Mouse (Mus musculus) C2C12 (cell line): Measurements from ENCODE around the gene Arid4a.

Experiments
- CEBPB ChIP-seq: IDR thresholded peaks from one replicate; pipeline ENCODE4 v1.6.1; 2011; ENCODE audit warnings: low read depth, mild to moderate bottlenecking, control low read depth, moderate library complexity
- CTCF ChIP-seq: IDR thresholded peaks from one replicate; pipeline ENCODE4 v1.5.1; 2011; ENCODE audit not compliant: control insufficient read depth, insufficient read depth, insufficient read length
- FOSL1 ChIP-seq: IDR thresholded peaks from one replicate; pipeline ENCODE4 v1.8.0; 2011; ENCODE audit warnings: mild to moderate bottlenecking, low read length; ENCODE audit not compliant: poor library complexity, insufficient read depth, severe bottlenecking
- MAX ChIP-seq: IDR thresholded peaks from one replicate; pipeline ENCODE4 v1.6.1; 2011; ENCODE audit warnings: mild to moderate bottlenecking, control low read depth
- MYOD1 ChIP-seq: IDR thresholded peaks from one replicate; pipeline ENCODE4 v1.6.1; 2011; ENCODE audit warnings: low read depth; ENCODE audit not compliant: control insufficient read depth, insufficient read length
- USF1 ChIP-seq: IDR thresholded peaks from one replicate; pipeline ENCODE4 v1.6.1; 2011; ENCODE audit warnings: low read depth, mild to moderate bottlenecking, control low read depth, moderate library complexity

- no peak for TF ChIP-seq CTCF
- no peak for TF ChIP-seq MAX
- TF ChIP-seq USF1, result no peak
- TF ChIP-seq CEBPB, result no peak
- no peak for TF ChIP-seq FOSL1
- TF ChIP-seq MYOD1, result no peak
Measured at GRCm38 (mm10) chr12:70999423-70999903, 16.3 kb upstream of the Arid4a start.
